Mouse (Mus musculus) monocyte, adult 5-6 weeks (primary cell): ENCODE data around the gene Dgat2. TPM values are rescaled to one million over a fixed set of nuclear protein-coding genes. Genes with fewer than 3 reads are reported as not detected.

Experiments
- ATAC-seq: fragments of 153-309, 156-312 bp; replicated peaks from 2 replicates; pipeline ENCODE4 v1.8.0; 2017; ENCODE audit warnings: mild to moderate bottlenecking; ENCODE audit not compliant: low TSS enrichment, insufficient number of reproducible peaks, severe bottlenecking, poor library complexity, low FRiP score
- total RNA-seq: library from RNA; stranded (forward); fragments of 200-1000, 200-491, 200-594 nt; gene quantifications from 3 replicates; pipeline ENCODE4 v1.2.3, GENCODE M21; 2017

Dgat2 gene
- total RNA-seq: 5.5 to 19.7 TPM (median 8.6 TPM) in 3 replicates

DNA sequence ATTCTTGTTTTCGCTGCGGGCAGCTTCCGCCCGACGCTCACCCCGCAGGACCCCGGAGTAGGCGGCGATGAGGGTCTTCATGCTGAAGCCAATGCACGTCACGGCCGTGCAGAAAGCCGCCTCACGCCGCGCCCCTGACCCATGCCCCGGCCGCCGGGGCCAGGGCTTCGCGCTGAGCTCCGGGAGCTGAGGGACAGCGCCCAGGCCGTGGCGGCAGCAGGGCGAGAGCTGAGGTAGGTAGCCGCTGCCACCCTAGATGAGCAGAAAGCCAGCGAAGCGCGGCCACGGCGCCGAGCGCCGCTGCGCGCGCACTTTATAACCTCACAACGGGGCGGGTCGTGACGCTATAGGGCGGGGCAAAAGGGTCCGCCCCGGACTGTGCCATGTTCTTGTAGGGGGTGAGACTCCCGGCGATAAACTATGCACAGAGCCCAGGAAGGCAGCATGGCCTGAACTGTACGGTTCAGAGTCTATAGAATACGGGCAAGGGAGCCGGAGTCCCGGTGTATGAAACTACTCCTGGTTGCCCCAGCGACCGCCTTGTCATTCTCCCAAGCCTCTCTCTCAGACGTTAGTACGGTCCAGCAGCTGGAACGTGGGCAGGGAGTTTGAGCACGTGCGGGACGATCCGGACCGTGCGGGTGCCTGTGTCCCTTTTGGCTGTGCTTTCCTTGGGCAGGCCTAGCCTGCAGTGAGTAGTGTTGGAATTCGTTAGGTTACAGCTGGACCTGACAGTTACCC is at the start of gene Dgat2:
Gene Dgat2, minus strand, starts transcription at position 288 of the 741 bp plus-strand sequence.
- ATAC-seq: peak; percentile 75

- no peak for ATAC-seq
These were observed 47.7 kb upstream of the Dgat2 start for GRCm38 (mm10) chr7:99230061-99230747.

DNA sequence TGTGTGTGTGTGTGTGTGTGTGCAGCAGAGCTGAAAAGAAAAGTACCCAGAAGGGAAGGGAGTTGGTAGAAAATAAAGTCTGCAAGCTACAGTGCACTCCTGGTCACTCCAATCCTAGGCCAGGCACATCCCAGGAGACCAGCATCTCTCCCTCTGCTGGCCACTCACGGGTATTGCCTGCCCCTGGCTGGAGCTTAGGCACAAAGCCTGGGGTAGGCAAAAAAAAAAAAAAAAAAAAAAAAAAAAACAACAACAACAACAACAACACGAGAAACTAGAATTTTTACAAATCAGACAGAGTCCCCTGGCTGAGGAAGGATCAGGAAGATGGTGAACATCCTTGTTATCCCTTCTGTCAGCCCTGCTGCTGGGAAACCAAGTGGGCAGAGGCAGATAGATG is 46.9 kb upstream of the Dgat2 start:
- ATAC-seq: 0 out of 2 replicates have a peak, but pooled peaks have one; percentile 65

DNA sequence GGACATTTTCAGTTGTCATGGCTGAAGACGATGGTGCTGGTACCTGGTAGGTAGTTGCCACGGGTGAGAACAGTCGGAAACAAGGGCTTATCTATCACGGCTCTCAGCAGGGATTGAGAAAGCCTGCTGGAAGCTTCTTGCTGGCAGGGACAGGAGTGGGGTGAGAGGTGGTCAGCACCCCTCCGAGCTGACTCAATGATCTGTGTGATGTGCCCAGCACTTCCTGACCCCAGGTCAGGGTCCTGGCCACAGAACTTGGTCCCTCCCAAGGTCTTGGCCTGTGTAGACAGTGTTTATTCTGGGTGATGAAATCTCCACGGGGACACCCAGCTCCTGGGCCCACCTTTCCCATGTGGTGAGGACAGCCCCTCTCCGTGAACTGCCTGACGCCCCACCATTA is 46.3 kb upstream of the Dgat2 start:
- no peak for ATAC-seq

DNA sequence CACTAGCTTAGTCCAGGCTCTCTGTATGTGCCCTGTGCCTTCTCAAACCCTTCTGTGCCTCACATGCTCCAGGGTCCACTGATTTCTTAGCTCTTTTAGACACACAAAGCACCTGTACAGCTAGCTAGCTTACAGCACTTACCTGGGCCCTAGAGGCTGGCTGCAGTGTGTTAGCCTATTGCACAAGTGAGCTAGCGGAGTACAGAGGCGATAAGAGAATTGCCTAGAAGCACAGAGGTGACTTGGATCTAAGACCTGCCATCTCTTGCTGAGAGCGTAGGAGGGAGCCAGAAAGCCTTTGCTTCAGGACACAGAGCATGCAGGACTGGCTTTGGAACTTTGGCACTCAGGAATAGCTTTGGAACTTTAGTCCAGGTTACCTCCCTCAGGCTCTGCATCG is 44.7 kb upstream of the Dgat2 start:
- ATAC-seq: no peak

DNA sequence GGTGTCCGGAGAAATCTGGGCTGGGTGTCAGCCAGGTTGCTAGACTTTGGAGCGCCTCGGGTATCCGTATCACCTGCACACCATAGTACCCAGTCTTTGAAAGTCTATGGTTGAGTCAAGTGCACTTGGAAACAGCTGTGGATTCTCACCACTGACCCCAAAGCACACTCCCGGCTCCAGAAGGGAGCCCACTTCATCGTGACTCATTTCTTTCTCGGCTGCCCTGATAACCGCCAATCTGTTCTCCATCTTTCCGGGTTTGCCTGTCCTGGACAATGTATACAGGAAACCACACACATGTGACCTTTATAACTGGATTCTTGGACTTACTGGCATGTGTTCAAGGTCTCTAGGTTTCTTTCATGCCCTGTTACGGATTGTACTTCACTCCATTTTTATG is 44.1 kb upstream of the Dgat2 start:
- no peak for ATAC-seq

DNA sequence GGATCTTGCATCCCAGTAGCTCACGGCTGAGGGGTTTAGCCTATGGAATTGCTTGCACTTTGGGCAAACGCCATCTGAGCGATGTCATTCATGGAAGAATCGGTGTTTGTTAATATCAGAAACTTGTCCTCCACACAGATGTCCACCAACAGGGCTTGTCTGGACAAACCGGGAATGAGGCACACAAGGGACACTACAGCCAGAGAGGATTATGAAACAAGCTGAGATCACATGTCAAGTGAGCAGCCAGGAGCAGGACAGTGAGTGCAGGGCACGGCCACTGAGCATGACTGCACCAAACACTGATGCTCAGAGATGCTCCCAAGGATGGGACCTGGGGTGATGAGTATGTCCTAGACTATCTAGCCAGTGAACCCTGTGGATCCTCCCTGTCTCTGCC is 42.9 kb upstream of the Dgat2 start:
- no peak for ATAC-seq

DNA sequence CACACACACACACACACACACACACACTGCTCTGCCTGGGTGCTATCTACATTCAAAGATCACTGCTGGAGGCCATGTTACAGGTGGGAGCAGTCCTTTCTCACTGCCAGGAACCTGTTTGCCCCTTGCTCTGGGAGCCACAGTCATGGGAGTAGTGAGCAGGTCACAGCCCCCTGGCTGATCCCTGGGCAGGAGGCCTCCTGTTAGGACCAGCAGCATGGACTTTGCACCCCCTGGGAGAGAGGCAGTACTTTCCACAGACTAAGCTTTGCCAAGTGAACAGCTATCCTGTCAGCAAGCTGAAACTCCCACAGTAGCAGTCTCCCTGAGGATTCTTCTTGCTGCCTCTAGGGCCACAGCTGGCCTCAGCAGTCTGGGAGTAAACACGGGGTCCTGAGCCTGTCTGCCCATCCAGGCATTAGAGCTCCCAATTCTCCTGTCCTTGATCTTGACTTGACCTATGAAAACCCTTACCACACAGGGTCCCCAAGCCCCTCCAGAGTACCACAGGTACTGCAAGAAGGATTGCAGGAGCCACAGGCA is 42.2 kb upstream of the Dgat2 start:
- no peak for ATAC-seq

DNA sequence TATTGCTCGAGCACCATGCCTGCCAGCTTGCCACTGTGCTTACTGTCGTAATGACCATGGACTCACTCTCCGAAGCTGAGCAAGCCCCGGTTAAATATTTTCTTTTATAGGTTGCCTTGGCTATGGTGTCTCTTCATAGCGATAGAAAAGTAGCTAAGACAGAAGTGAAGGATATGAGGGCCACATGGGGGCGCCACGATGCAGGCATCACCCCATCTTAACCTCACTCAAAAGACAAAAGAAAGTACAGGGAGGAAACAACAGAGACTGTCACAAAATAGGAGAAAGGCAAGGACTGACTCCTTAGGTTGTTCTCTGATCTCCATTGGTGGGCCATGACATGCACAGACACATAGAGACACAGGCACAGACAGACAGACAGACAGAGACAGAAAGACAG is 41.7 kb upstream of the Dgat2 start:
- ATAC-seq: no peak

DNA sequence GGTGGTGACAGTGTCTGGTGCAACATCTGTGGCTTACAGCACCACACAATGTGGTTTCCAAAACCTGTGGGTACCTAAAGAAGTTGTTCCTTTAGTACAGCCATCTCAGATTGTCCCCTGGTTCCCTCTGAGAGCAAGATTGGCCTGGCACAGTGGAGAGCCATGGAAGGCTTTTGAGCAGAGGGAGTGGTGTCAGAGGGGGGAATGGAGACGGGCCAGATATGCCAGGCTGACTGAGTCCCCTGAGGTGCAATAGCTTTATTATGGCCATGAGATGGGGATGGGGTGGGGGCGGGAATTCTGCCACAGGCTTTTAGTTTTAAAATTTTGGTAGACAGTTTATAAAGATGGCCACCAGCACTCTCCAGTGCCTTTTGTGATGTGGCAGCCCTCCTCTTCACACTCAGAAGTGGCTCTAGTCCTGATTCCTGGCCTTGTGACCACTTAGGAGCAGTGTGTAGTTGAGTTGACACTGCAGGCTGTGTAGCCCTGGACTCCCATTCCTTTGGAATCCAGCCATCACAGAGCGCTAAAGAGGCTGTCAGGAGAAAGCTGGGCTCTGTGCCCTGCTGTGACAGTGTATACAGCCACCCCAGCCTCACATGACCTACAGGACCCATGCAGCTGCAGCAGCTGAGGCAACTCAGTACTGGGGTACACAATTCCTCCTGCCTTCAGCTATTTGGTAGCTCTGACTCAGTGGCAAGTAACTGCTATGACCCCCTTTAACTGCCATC is 35.0 kb upstream of the Dgat2 start:
- ATAC-seq: no peak

DNA sequence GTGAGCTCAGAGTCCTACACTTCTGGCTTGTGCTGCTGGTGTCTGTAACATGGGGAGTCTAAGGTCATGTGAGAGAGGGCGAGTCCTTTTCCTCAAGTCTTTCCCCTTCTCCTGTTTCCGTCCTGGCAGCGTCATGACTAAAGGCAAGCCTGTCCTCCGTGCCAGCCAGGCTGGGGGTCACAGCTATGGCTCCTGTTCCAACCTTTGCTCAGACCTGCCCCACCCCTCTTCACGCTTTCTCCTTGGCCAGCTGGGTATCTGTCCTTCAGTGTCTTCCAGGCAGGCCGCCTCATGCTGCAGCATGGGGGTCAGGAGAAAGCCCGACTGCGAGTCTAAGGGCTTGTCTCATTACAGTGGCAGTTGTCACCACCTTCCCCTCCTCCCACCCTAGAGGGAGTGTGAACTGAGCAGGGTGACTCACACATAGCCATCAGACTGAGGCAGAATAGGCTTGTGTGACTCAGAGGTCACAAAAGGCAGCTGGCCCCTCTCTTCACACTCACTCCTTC is 32.9 kb upstream of the Dgat2 start:
- no peak for ATAC-seq

DNA sequence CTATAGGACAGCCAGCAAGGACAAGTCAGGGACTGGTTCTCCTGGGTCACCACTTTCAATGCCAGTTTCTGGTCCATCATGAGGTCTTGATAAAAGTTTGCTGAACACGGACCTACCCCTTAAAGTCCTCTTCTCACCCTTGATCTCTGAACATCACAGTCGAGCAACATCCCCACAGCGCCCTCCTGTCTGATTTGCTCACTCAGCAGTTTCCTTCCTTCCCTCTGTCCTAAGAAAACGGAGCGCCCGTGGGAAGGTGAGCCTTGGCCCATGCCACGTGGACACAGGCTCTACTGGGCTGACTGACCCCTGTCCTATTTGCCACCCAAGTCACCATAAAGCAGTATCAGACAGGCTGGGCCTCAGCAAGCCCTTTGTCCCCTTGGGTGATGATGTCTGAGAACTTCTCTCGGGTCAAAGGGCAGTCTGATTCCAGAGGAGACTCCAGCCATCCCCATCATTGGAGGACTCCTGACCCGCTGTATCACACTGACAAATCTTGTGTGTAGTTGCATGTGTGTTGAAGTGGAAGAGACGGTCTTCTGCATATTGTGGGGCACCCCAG is 32.2 kb upstream of the Dgat2 start:
- ATAC-seq: no peak

DNA sequence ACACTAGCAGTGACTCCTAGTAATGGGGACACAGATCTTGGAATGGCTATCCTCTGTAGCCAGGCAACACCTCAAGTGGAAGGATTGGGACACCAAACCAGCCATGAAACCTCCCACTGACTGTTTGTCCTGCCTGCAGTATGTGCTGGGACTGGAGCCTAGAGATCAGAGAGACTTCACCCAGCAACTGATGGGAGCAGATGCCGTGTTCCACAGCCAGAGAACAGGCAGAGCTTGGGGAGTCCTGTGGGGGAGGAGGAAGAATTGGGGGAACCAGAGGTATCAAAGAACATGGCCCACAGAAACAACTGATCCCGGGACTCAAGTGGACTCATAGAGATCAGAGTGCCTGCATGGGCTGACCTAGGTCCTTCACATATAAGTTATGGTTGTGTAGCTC is 31.2 kb upstream of the Dgat2 start:
- no peak for ATAC-seq

- ATAC-seq: no peak
These were observed 30.5 kb upstream of the Dgat2 start for GRCm38 (mm10) chr7:99213056-99213455.

- ATAC-seq: no peak
These were observed 26.2 kb upstream of the Dgat2 start for GRCm38 (mm10) chr7:99208704-99209103.

GRCm38 (mm10) chr7:99206364-99206763 is 23.8 kb upstream of the Dgat2 start:
- no peak for ATAC-seq

DNA sequence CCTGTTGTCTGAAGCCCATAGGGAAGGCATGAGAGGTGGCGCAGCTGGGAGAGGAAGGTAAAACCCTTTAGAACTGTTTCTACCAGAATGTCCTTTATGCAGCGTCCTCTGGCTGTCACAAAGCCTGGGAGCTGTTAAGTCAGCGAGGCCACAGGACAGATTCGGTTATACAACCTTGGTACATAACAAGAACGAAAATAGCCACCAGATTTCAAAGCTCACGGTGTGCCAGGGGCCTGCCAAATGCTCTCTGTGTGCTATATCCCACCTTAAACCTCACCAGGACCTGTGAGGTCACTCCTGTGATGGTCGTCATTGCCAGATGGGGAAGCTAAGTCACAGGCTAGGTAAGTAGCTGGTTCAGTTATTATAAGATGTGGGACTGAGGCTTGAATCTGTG is 19.6 kb upstream of the Dgat2 start:
- ATAC-seq: no peak

- ATAC-seq: no peak
These were observed 17.8 kb upstream of the Dgat2 start for GRCm38 (mm10) chr7:99200290-99200689.
